Mouse (Mus musculus) heart, postnatal 0 days (tissue): ENCODE measurements around the gene Srpk2. TPM values are rescaled to one million over a fixed set of nuclear protein-coding genes. Genes with fewer than 3 reads are reported as not detected.
A peak's percentile ranks its signal among the peaks of the same experiment; 100 is the strongest.
"Not testable (repeated sequence)": the region's sequence is repeated elsewhere in the genome, so short reads cannot be mapped to it uniquely, and the experiment has no call there.

Experiments
- ATAC-seq: fragments of 200-750 bp; cut with Nextera tagmentation; 2 replicates; pipeline ENCODE4 v1.8.0; 2017; ENCODE audit warnings: low read depth, moderate number of reproducible peaks, moderate library complexity; ENCODE audit not compliant: insufficient read depth
- DNase-seq: peaks from one replicate; pipeline ENCODE4 v3.0.0-alpha.2; 2016; ENCODE audit warnings: low spot score
- H3K27ac ChIP-seq: fragments of 300-500 bp; sonication (generic); 2 replicates; pipeline ENCODE4 v1.5.1; 2014; ENCODE audit warnings: low read depth, mild to moderate bottlenecking
- H3K27me3 ChIP-seq: fragments of 300-500 bp; sonication (generic); 2 replicates; pipeline ENCODE4 v1.6.1; 2014; ENCODE audit warnings: low read length, mixed read lengths; ENCODE audit not compliant: control insufficient read depth, insufficient read depth
- H3K36me3 ChIP-seq: fragments of 300-500 bp; sonication (generic); replicated peaks from 2 replicates; pipeline ENCODE4 v1.6.1; 2014; ENCODE audit warnings: low read length, mixed read lengths; ENCODE audit not compliant: control insufficient read depth, insufficient read depth
- H3K4me1 ChIP-seq: fragments of 300-500 bp; sonication (generic); 2 replicates; pipeline ENCODE4 v1.6.1; 2014; ENCODE audit warnings: antibody characterized with exemption; ENCODE audit not compliant: control insufficient read depth, insufficient read depth
- H3K4me2 ChIP-seq: fragments of 300-500 bp; sonication (generic); 2 replicates; pipeline ENCODE4 v1.6.1; 2014; ENCODE audit warnings: low read depth, mild to moderate bottlenecking, low read length, moderate library complexity
- H3K4me3 ChIP-seq: fragments of 300-500 bp; sonication (generic); 2 replicates; pipeline ENCODE4 v1.5.1; 2014; ENCODE audit warnings: low read depth, low read length
- H3K9ac ChIP-seq: fragments of 300-500 bp; sonication (generic); replicated peaks from 2 replicates; pipeline ENCODE4 v1.6.1; 2014; ENCODE audit warnings: low read depth, low read length, mixed read lengths
- H3K9me3 ChIP-seq: fragments of 300-500 bp; sonication (generic); replicated peaks from 2 replicates; pipeline ENCODE4 v1.6.1; 2016; ENCODE audit warnings: low read length; ENCODE audit not compliant: control insufficient read depth
- CTCF ChIP-seq: IDR thresholded peaks from 2 replicates; pipeline ENCODE4 v1.5.1; 2016; ENCODE audit warnings: antibody characterized with exemption, control low read depth, low read depth
- EP300 ChIP-seq: IDR thresholded peaks from 2 replicates; pipeline ENCODE4 v1.6.1; 2016; ENCODE audit warnings: antibody characterized with exemption, low read depth
- WGBS: fragments of 180-500 bp; shearing (Covaris S2); extraction: QIAGEN DNeasy Blood & Tissue Kit; methylation state at CpG from one replicate; pipeline ENCODE4 v1.1.7; 2014; 5-methylcytosine and 5-hydroxymethylcytosine counted together
- polyA plus RNA-seq: library from polyadenylated mRNA; unstranded; fragments of >200 nt; fragmentation: Nextera tagmentation; extraction: Ambion mirVana; gene quantifications from 2 replicates; pipeline ENCODE4 v1.2.1, GENCODE M21; 2015
- total RNA-seq: library from RNA; depleted of rRNA; stranded (reverse); fragments of >200 nt; gene quantifications from 2 replicates; pipeline ENCODE4 v1.2.3, GENCODE M21; 2014; ENCODE audit warnings: low replicate concordance

The Srpk2 gene
- total and polyA plus RNA-seq, 2 experiments from 2014 or later, result 14.7 to 52.9 TPM

- Histone ChIP-seq H3K4me1 (peaks cover 21% of the 10 kb centered on the region), H3K4me2 (no peak overlapping the region), H3K27me3 (no peaks in the 10 kb centered on the region), H3K27ac (no peak overlapping the region), H3K4me3 (no peak overlapping the region), H3K36me3 (no peaks in the 10 kb centered on the region; the same call in 1 of the 2 replicates), H3K9me3 (no peaks in the 10 kb centered on the region), H3K9ac (no peak overlapping the region)
- DNase-seq, result no peak
- TF ChIP-seq CTCF (no peak), EP300 (no peak)
- 80% methylated on average over 5 of the region's 5 CpGs for WGBS
- no peak for ATAC-seq
These were observed 88.0 kb downstream of the Srpk2 start for GRCm38 (mm10) chr5:23596326-23596965.

- H3K27ac ChIP-seq, DNase-seq, H3K36me3 ChIP-seq, ATAC-seq, H3K9me3 ChIP-seq, H3K4me1 ChIP-seq, H3K4me2 ChIP-seq, H3K9ac ChIP-seq, H3K27me3 ChIP-seq, H3K4me3 ChIP-seq: not testable (repeated sequence)
- 86% methylated on average over 4 of the region's 5 CpGs for WGBS
These were observed 94.1 kb downstream of the Srpk2 start for GRCm38 (mm10) chr5:23590298-23590697.

GRCm38 (mm10) chr5:23587614-23588013, 96.8 kb downstream of the Srpk2 start:
- TF ChIP-seq EP300, result no peak
- TF ChIP-seq CTCF, result no peak
- DNase-seq (no peak), ATAC-seq (no peak)
- Histone ChIP-seq H3K4me3 (no peak overlapping the region), H3K4me1 (0 out of 2 replicates have a peak, but pooled peaks cover 6% of the 10 kb centered on the region), H3K36me3 (no peaks in the 10 kb centered on the region), H3K9ac (no peak overlapping the region), H3K27me3 (no peaks in the 10 kb centered on the region), H3K9me3 (no peaks in the 10 kb centered on the region), H3K4me2 (no peak overlapping the region), H3K27ac (no peak overlapping the region)
- 50% methylated on average over 2 of the region's 2 CpGs for WGBS

- Histone ChIP-seq H3K36me3 (no peaks in the 10 kb centered on the region), H3K4me3 (no peak overlapping the region), H3K4me1 (0 out of 2 replicates have a peak, but pooled peaks cover 6% of the 10 kb centered on the region), H3K9me3 (no peaks in the 10 kb centered on the region), H3K27ac (no peak overlapping the region), H3K4me2 (no peak overlapping the region), H3K27me3 (no peaks in the 10 kb centered on the region), H3K9ac (no peak overlapping the region)
- DNase-seq (no peak), ATAC-seq (no peak)
- TF ChIP-seq CTCF (no peak), EP300 (no peak)
- 78% methylated on average over 13 of the region's 13 CpGs for WGBS
These were observed 97.6 kb downstream of the Srpk2 start for GRCm38 (mm10) chr5:23586531-23587453.

GRCm38 (mm10) chr5:23581484-23582060, 102.8 kb downstream of the Srpk2 start:
- Histone ChIP-seq H3K4me1 (peaks cover 4% of the 10 kb centered on the region; the same call in 1 of the 2 replicates), H3K9ac (no peak overlapping the region), H3K4me2 (no peak overlapping the region), H3K9me3 (no peaks in the 10 kb centered on the region), H3K27ac (no peak overlapping the region), H3K27me3 (no peaks in the 10 kb centered on the region), H3K36me3 (no peaks in the 10 kb centered on the region), H3K4me3 (no peak overlapping the region)
- TF ChIP-seq CTCF (no peak), EP300 (no peak)
- ATAC-seq, result peak; percentile 82
- no peak for DNase-seq
- 32% methylated on average over 2 of the region's 2 CpGs for WGBS
